Mouse (Mus musculus) limb, embryonic 15.5 days (tissue): ENCODE measurements around the gene Nin. TPM values are rescaled to one million over a fixed set of nuclear protein-coding genes. Genes with fewer than 3 reads are reported as not detected.

Experiments used
- ATAC-seq: fragments of 200-750 bp; cut with Nextera tagmentation; 2 replicates; pipeline ENCODE4 v1.8.0; 2017; ENCODE audit warnings: low read depth, moderate TSS enrichment; ENCODE audit not compliant: insufficient number of reproducible peaks, low FRiP score, low TSS enrichment
- H3K27ac ChIP-seq: fragments of 300-500 bp; sonication (generic); 2 replicates; pipeline ENCODE4 v1.5.1; 2015; ENCODE audit warnings: moderate library complexity, mild to moderate bottlenecking, inconsistent platforms
- H3K27me3 ChIP-seq: fragments of 300-500 bp; sonication (generic); 2 replicates; pipeline ENCODE4 v1.6.1; 2015; ENCODE audit warnings: inconsistent platforms
- H3K36me3 ChIP-seq: fragments of 300-500 bp; sonication (generic); 2 replicates; pipeline ENCODE4 v1.6.1; 2015; ENCODE audit warnings: inconsistent platforms
- H3K4me1 ChIP-seq: fragments of 300-500 bp; sonication (generic); 2 replicates; pipeline ENCODE4 v1.6.1; 2015; ENCODE audit warnings: inconsistent platforms
- H3K4me2 ChIP-seq: fragments of 300-500 bp; sonication (generic); 2 replicates; pipeline ENCODE4 v1.6.1; 2015; ENCODE audit warnings: mild to moderate bottlenecking, inconsistent platforms
- H3K4me3 ChIP-seq: fragments of 300-500 bp; sonication (generic); 2 replicates; pipeline ENCODE4 v1.5.1; 2015; ENCODE audit warnings: mild to moderate bottlenecking, inconsistent platforms
- H3K9ac ChIP-seq: fragments of 300-500 bp; sonication (generic); 2 replicates; pipeline ENCODE4 v1.6.1; 2015; ENCODE audit warnings: inconsistent platforms
- H3K9me3 ChIP-seq: fragments of 300-500 bp; sonication (generic); 2 replicates; pipeline ENCODE4 v1.6.1; 2016; ENCODE audit warnings: inconsistent platforms
- WGBS: fragments of 180-500 bp; shearing (Covaris S2); methylation state at CpG from one replicate; pipeline ENCODE4 v1.1.7; 2015; 5-methylcytosine and 5-hydroxymethylcytosine counted together
- polyA plus RNA-seq: library from polyadenylated mRNA; unstranded; fragments of >200 nt; fragmentation: Nextera tagmentation; extraction: Ambion mirVana; gene quantifications from 2 replicates; pipeline ENCODE4 v1.2.1, GENCODE M21; 2015

The Nin gene
- polyA plus RNA-seq, 1 experiment from 2014 or later, result 9.3 TPM

GRCm38 (mm10) chr12:70101823-70102222 is 11.7 kb downstream of the Nin start:
- Histone ChIP-seq H3K4me2 (no peak overlapping the region), H3K4me1 (peaks cover 21% of the 10 kb centered on the region), H3K36me3 (peaks cover 5% of the 10 kb centered on the region; the same call in 1 of the 2 replicates), H3K9me3 (no peaks in the 10 kb centered on the region), H3K27me3 (no peaks in the 10 kb centered on the region), H3K9ac (no peak overlapping the region), H3K4me3 (no peak overlapping the region), H3K27ac (no peak overlapping the region)
- no peak for ATAC-seq
- 80% methylated on average over 5 of the region's 5 CpGs for WGBS

GRCm38 (mm10) chr12:70097901-70098300 is 15.6 kb downstream of the Nin start:
- ATAC-seq, result no peak
- no peak overlapping the region for H3K27ac ChIP-seq
- H3K9ac ChIP-seq, result no peak overlapping the region
- no peak overlapping the region for H3K4me2 ChIP-seq
- peaks cover 5% of the 10 kb centered on the region; the same call in 1 of the 2 replicates for H3K36me3 ChIP-seq
- H3K4me1 ChIP-seq, result no peaks in the 10 kb centered on the region; the same call in 1 of the 2 replicates
- WGBS, result 85% methylated on average over 7 of the region's 7 CpGs
- no peak overlapping the region for H3K4me3 ChIP-seq
- H3K9me3 ChIP-seq, result no peaks in the 10 kb centered on the region
- no peaks in the 10 kb centered on the region for H3K27me3 ChIP-seq

GRCm38 (mm10) chr12:70097316-70097715 is 16.2 kb downstream of the Nin start:
- Histone ChIP-seq H3K9ac (no peak overlapping the region), H3K36me3 (peaks cover 6% of the 10 kb centered on the region; the same call in 1 of the 2 replicates), H3K4me3 (no peak overlapping the region), H3K27me3 (no peaks in the 10 kb centered on the region), H3K4me2 (no peak overlapping the region), H3K27ac (no peak overlapping the region), H3K9me3 (no peaks in the 10 kb centered on the region), H3K4me1 (no peaks in the 10 kb centered on the region; the same call in 1 of the 2 replicates)
- WGBS, result 83% methylated on average over 3 of the region's 3 CpGs
- no peak for ATAC-seq

GRCm38 (mm10) chr12:70093266-70093893 is 20.1 kb downstream of the Nin start:
- Histone ChIP-seq H3K36me3 (0 out of 2 replicates have a peak, but pooled peaks cover 2% of the 10 kb centered on the region), H3K9ac (no peak overlapping the region), H3K9me3 (no peaks in the 10 kb centered on the region), H3K4me2 (no peak overlapping the region), H3K27ac (no peak overlapping the region), H3K27me3 (no peaks in the 10 kb centered on the region), H3K4me3 (no peak overlapping the region), H3K4me1 (no peaks in the 10 kb centered on the region; the same call in 1 of the 2 replicates)
- ATAC-seq, result no peak
- 76% methylated on average over 6 of the region's 6 CpGs for WGBS

GRCm38 (mm10) chr12:70088297-70088696 is 25.2 kb downstream of the Nin start:
- Histone ChIP-seq H3K27ac (no peak overlapping the region), H3K4me1 (no peaks in the 10 kb centered on the region), H3K36me3 (0 out of 2 replicates have a peak, but pooled peaks cover 4% of the 10 kb centered on the region), H3K4me2 (no peak overlapping the region), H3K4me3 (no peak overlapping the region), H3K9ac (no peak overlapping the region), H3K9me3 (no peaks in the 10 kb centered on the region), H3K27me3 (no peaks in the 10 kb centered on the region)
- 80% methylated on average over 4 of the region's 4 CpGs for WGBS
- no peak for ATAC-seq

GRCm38 (mm10) chr12:70085351-70085750 is 28.2 kb downstream of the Nin start:
- 0 out of 2 replicates have a peak, but pooled peaks cover 2% of the 10 kb centered on the region for H3K36me3 ChIP-seq
- H3K4me1 ChIP-seq, result no peaks in the 10 kb centered on the region
- no peak for ATAC-seq
- 72% methylated on average over 3 of the region's 3 CpGs for WGBS
- H3K9me3 ChIP-seq, result no peaks in the 10 kb centered on the region
- H3K27ac ChIP-seq, result no peak overlapping the region
- no peak overlapping the region for H3K4me2 ChIP-seq
- H3K4me3 ChIP-seq, result no peak overlapping the region
- H3K9ac ChIP-seq, result no peak overlapping the region
- no peaks in the 10 kb centered on the region for H3K27me3 ChIP-seq

- Histone ChIP-seq H3K4me1 (no peaks in the 10 kb centered on the region), H3K36me3 (0 out of 2 replicates have a peak, but pooled peaks cover 2% of the 10 kb centered on the region), H3K27me3 (no peaks in the 10 kb centered on the region), H3K9me3 (no peaks in the 10 kb centered on the region), H3K4me2 (no peak overlapping the region), H3K27ac (no peak overlapping the region), H3K9ac (no peak overlapping the region), H3K4me3 (no peak overlapping the region)
- WGBS, result 91% methylated on average over 5 of the region's 5 CpGs
- ATAC-seq, result no peak
Measured at GRCm38 (mm10) chr12:70084198-70084597, 29.3 kb downstream of the Nin start.

GRCm38 (mm10) chr12:70083737-70084136 is 29.8 kb downstream of the Nin start:
- no peak for ATAC-seq
- Histone ChIP-seq H3K4me3 (no peak overlapping the region), H3K36me3 (0 out of 2 replicates have a peak, but pooled peaks cover 2% of the 10 kb centered on the region), H3K9ac (no peak overlapping the region), H3K27ac (no peak overlapping the region), H3K4me2 (no peak overlapping the region), H3K27me3 (no peaks in the 10 kb centered on the region), H3K4me1 (no peaks in the 10 kb centered on the region), H3K9me3 (no peaks in the 10 kb centered on the region)
- WGBS, result 92% methylated on average over 4 of the region's 4 CpGs

- no peak overlapping the region for H3K4me3 ChIP-seq
- peaks cover 2% of the 10 kb centered on the region; the same call in 1 of the 2 replicates for H3K36me3 ChIP-seq
- H3K27ac ChIP-seq, result no peak overlapping the region
- no peaks in the 10 kb centered on the region for H3K4me1 ChIP-seq
- H3K4me2 ChIP-seq, result no peak overlapping the region
- 95% methylated on average over 3 of the region's 3 CpGs for WGBS
- H3K27me3 ChIP-seq, result no peaks in the 10 kb centered on the region
- no peaks in the 10 kb centered on the region for H3K9me3 ChIP-seq
- H3K9ac ChIP-seq, result no peak overlapping the region
- no peak for ATAC-seq
Measured at GRCm38 (mm10) chr12:70082935-70083532, 30.5 kb downstream of the Nin start.

- no peak; the same call in 1 of the 2 replicates for ATAC-seq
- Histone ChIP-seq H3K4me1 (no peaks in the 10 kb centered on the region), H3K27me3 (no peaks in the 10 kb centered on the region), H3K9ac (no peak overlapping the region), H3K9me3 (no peaks in the 10 kb centered on the region), H3K36me3 (peaks cover 2% of the 10 kb centered on the region; the same call in 1 of the 2 replicates), H3K27ac (no peak overlapping the region), H3K4me3 (no peak overlapping the region), H3K4me2 (no peak overlapping the region)
- WGBS, result 86% methylated on average over 9 of the region's 9 CpGs
Measured at GRCm38 (mm10) chr12:70082485-70082884, 31.0 kb downstream of the Nin start.

- 83% methylated on average over 7 of the region's 7 CpGs for WGBS
Measured at GRCm38 (mm10) chr12:70078471-70079025, 35.0 kb downstream of the Nin start.

GRCm38 (mm10) chr12:70076493-70076892 is 37.0 kb downstream of the Nin start:
- H3K4me3 ChIP-seq, result no peak overlapping the region
- H3K9me3 ChIP-seq, result no peaks in the 10 kb centered on the region
- H3K27ac ChIP-seq, result no peak overlapping the region
- 91% methylated on average over 11 of the region's 11 CpGs for WGBS
- no peak for ATAC-seq
- H3K4me1 ChIP-seq, result no peaks in the 10 kb centered on the region
- no peaks in the 10 kb centered on the region for H3K27me3 ChIP-seq
- H3K9ac ChIP-seq, result no peak overlapping the region
- H3K4me2 ChIP-seq, result no peak overlapping the region
- peaks cover 3% of the 10 kb centered on the region for H3K36me3 ChIP-seq

More at GRCm38 (mm10) chr12:70078471-70079025, 35.0 kb downstream of the Nin start:
- Histone ChIP-seq H3K27me3 (no peaks in the 10 kb centered on the region), H3K27ac (no peak overlapping the region), H3K36me3 (peaks cover 3% of the 10 kb centered on the region), H3K4me3 (no peak overlapping the region), H3K9me3 (no peaks in the 10 kb centered on the region), H3K4me1 (no peaks in the 10 kb centered on the region), H3K4me2 (no peak overlapping the region), H3K9ac (no peak overlapping the region)
- no peak for ATAC-seq
